Mouse (Mus musculus) liver, postnatal 0 days (tissue): ENCODE data around the gene Hoxd1. TPM values are rescaled to one million over a fixed set of nuclear protein-coding genes. Genes with fewer than 3 reads are reported as not detected.
A peak's percentile ranks its signal among the peaks of the same experiment; 100 is the strongest.

Experiments
- ATAC-seq: fragments of 200-750 bp; cut with Nextera tagmentation; 2 replicates; pipeline ENCODE4 v1.8.0; 2017; ENCODE audit warnings: mild to moderate bottlenecking, moderate library complexity
- DNase-seq: peaks from one replicate; pipeline ENCODE4 v3.0.0-alpha.2; 2016
- H3K27ac ChIP-seq: fragments of 300-500 bp; sonication (generic); 2 replicates; pipeline ENCODE4 v1.5.1; 2014; ENCODE audit warnings: antibody characterized with exemption, moderate library complexity, mild to moderate bottlenecking, low read depth
- H3K27me3 ChIP-seq: fragments of 300-500 bp; sonication (generic); 2 replicates; pipeline ENCODE4 v1.6.1; 2014; ENCODE audit warnings: low read length, control low read depth, mixed read lengths; ENCODE audit not compliant: insufficient read depth
- H3K36me3 ChIP-seq: fragments of 300-500 bp; sonication (generic); replicated peaks from 2 replicates; pipeline ENCODE4 v1.6.1; 2014; ENCODE audit warnings: mild to moderate bottlenecking, control low read depth, low read length, moderate library complexity, mixed read lengths; ENCODE audit not compliant: insufficient read depth
- H3K4me1 ChIP-seq: fragments of 300-500 bp; sonication (generic); 2 replicates; pipeline ENCODE4 v1.6.1; 2014; ENCODE audit warnings: antibody characterized with exemption, mild to moderate bottlenecking, control low read depth; ENCODE audit not compliant: insufficient read depth
- H3K4me2 ChIP-seq: fragments of 300-500 bp; sonication (generic); 2 replicates; pipeline ENCODE4 v1.6.1; 2014; ENCODE audit warnings: low read depth, mild to moderate bottlenecking, low read length, moderate library complexity, mixed read lengths
- H3K4me3 ChIP-seq: fragments of 300-500 bp; sonication (generic); 2 replicates; pipeline ENCODE4 v1.5.1; 2014; ENCODE audit warnings: low read depth, low read length
- H3K9ac ChIP-seq: fragments of 300-500 bp; sonication (generic); replicated peaks from 2 replicates; pipeline ENCODE4 v1.6.1; 2014; ENCODE audit warnings: mild to moderate bottlenecking, moderate library complexity
- H3K9me3 ChIP-seq: fragments of 300-500 bp; sonication (generic); 2 replicates; pipeline ENCODE4 v1.6.1; 2016; ENCODE audit warnings: mild to moderate bottlenecking, control low read depth, low read length, mixed read lengths
- CTCF ChIP-seq: sonication (generic); IDR thresholded peaks from 2 replicates; pipeline ENCODE4 v1.5.1; 2016; ENCODE audit warnings: antibody characterized with exemption, low read depth
- EP300 ChIP-seq: IDR thresholded peaks from 2 replicates; pipeline ENCODE4 v1.6.1; 2016; ENCODE audit warnings: antibody characterized with exemption, low read depth, mild to moderate bottlenecking
- WGBS: fragments of 180-500 bp; shearing (Covaris S2); extraction: QIAGEN DNeasy Blood & Tissue Kit; methylation state at CpG from one replicate; pipeline ENCODE4 v1.1.7; 2014; ENCODE audit not compliant: insufficient replicate concordance; 5-methylcytosine and 5-hydroxymethylcytosine counted together
- polyA plus RNA-seq: library from polyadenylated mRNA; unstranded; fragments of >200 nt; fragmentation: Nextera tagmentation; extraction: Ambion mirVana; gene quantifications from 2 replicates; pipeline ENCODE4 v1.2.1, GENCODE M21; 2015

Hoxd1 gene
- polyA plus RNA-seq, 1 experiment from 2014 or later, result not detected

DNA sequence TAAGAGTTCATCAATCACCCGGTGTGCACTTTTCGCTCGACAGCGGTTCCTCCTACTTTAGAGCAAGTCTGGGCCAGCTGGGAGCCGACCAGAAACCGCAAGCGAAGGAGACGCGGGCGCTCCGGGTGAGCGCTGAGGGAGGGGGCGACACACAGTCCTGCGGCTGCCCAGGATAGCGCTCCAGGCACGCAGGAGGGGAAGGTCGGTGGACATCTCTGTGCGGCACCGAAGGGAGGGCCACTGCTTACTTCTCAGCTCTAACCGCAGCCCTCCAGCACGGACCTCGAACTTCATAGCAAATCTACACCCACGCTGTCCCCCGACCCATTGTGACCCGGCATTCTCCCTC is 9.6 kb upstream of the Hoxd1 start:
- H3K9me3 ChIP-seq, result no peaks in the 10 kb centered on the region
- H3K4me2 ChIP-seq, result no peak overlapping the region
- no peak overlapping the region for H3K27ac ChIP-seq
- peaks cover 91% of the 10 kb centered on the region for H3K27me3 ChIP-seq
- 0% methylated on average over 23 of the region's 25 CpGs for WGBS
- H3K4me1 ChIP-seq, result peaks cover 5% of the 10 kb centered on the region; the same call in 1 of the 2 replicates
- ATAC-seq (no peak), DNase-seq (no peak)
- H3K9ac ChIP-seq, result no peak overlapping the region
- no peaks in the 10 kb centered on the region for H3K36me3 ChIP-seq
- no peak for TF ChIP-seq CTCF
- TF ChIP-seq EP300, result no peak
- no peak overlapping the region for H3K4me3 ChIP-seq

DNA sequence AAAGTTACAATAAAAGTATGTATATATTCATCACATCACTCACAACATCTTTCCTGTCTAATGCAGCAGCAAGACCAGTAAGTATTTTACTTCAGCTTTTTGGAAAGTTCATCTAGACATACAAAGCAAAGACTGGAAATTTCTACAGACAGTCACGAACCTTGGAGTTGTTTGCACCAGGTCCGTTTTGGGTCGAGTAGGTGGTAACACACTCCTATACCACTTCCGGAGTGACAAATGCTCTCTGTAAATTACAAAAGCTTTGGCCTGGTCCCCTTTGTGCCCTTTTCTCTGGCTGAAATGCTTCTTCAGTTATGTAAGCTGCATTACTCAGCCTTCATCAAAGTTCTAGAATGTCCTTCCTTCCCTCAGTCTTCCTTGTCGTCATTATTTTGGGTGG is 9.1 kb upstream of the Hoxd1 start:
- Histone ChIP-seq H3K36me3 (no peaks in the 10 kb centered on the region), H3K27me3 (peaks cover 91% of the 10 kb centered on the region), H3K9ac (no peak overlapping the region), H3K4me2 (no peak overlapping the region), H3K4me1 (peaks cover 5% of the 10 kb centered on the region; the same call in 1 of the 2 replicates), H3K9me3 (no peaks in the 10 kb centered on the region), H3K27ac (no peak overlapping the region), H3K4me3 (no peak overlapping the region)
- no peak for TF ChIP-seq CTCF
- TF ChIP-seq EP300, result no peak
- WGBS, result 12% methylated on average over 5 of the region's 5 CpGs
- DNase-seq (no peak), ATAC-seq (no peak)

DNA sequence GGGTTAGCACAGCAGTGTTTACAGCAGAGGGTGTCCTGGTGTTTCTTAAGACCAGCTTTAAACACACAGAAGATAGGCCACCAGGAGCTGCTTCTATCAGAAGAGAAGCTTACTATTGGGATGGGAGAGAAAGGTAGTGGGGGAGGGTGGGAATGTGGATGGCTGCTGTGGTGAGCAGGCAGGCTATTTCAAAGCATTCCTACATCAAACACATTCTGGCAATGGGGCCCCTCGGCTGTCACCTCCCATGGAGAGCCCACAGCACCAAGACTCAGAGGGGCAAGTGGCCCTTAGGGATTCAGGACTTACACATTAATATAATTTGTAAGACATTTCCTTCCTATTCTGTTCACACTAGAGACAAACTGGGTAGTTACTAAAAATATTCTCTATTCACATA is 2.6 kb upstream of the Hoxd1 start:
- Histone ChIP-seq H3K9me3 (no peaks in the 10 kb centered on the region), H3K4me3 (no peak overlapping the region), H3K27ac (no peak overlapping the region), H3K36me3 (no peaks in the 10 kb centered on the region), H3K4me2 (no peak overlapping the region), H3K27me3 (peaks cover 78% of the 10 kb centered on the region), H3K4me1 (peaks cover 3% of the 10 kb centered on the region; the same call in 1 of the 2 replicates), H3K9ac (no peak overlapping the region)
- DNase-seq (peak; percentile 4), ATAC-seq (no peak)
- TF ChIP-seq CTCF (no peak), EP300 (no peak)
- WGBS, result 4% methylated on average over 1 of the region's 1 CpGs

DNA sequence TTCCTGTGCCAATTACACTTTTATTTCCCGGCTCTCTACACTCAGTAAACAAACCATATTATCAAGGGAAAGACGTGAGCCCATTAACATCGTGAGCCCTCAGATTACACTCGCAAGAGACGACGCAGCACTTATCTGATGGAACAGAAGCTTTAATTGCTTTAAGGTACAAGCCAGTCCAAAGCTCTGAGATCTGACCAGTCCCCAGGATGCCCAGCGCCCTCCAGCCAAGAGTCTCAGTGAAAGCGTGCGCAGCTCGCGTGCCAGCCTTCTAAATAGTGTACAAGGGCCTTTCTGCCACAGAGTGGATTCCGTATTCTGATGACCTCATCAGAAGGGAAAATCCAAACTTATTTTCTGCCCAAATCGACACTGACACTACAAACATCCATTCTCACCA is 839 bp upstream of the Hoxd1 start:
- Histone ChIP-seq H3K36me3 (no peaks in the 10 kb centered on the region), H3K27me3 (peaks cover 66% of the 10 kb centered on the region), H3K27ac (no peak overlapping the region), H3K4me3 (no peak overlapping the region), H3K9ac (no peak overlapping the region), H3K4me1 (peaks cover 3% of the 10 kb centered on the region; the same call in 1 of the 2 replicates), H3K4me2 (no peak overlapping the region), H3K9me3 (no peaks in the 10 kb centered on the region)
- ATAC-seq (no peak), DNase-seq (peak; percentile 7)
- WGBS, result 9% methylated on average over 13 of the region's 13 CpGs
- TF ChIP-seq EP300 (no peak), CTCF (no peak)

DNA sequence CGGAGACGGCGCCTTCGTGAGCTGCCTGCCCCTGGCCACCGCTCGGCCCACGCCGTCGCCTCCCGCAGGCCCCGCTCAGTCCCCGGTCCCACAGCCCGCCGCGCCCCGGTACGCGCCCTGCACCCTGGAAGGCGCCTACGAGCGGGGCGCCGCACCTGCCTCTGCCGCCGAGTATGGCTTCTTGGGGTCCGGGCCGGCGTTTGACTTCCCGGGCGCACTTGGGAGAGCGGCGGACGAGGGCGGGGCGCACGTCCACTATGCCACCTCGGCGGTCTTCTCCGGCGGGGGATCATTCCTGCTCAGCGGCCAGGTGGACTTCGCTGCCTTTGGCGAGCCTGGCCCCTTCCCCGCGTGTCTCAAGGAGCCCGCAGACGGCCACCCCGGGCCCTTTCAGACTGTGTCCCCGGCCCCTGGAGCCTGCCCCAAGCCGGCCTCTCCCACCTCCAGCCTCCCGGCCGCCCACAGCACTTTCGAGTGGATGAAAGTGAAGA is 510 bp downstream of the Hoxd1 start:
- TF ChIP-seq EP300, result no peak
- no peak for TF ChIP-seq CTCF
- H3K27ac ChIP-seq, result no peak overlapping the region
- no peak for ATAC-seq

DNA sequence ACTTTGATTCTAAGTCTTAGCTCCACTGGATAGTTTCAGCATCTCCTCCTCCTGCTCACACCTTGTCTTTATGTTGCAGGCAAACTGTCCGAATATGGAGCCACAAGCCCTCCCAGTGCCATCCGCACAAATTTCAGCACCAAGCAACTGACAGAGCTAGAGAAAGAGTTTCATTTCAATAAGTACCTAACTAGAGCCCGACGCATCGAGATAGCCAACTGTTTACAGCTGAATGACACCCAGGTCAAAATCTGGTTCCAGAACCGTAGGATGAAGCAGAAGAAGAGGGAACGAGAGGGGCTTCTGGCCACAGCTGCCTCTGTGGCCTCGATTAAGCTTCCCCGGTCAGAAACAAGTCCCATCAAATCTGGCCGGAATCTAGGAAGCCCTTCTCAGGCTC is 1.2 kb downstream of the Hoxd1 start:
- DNase-seq (no peak), ATAC-seq (no peak)
- H3K36me3 ChIP-seq, result no peaks in the 10 kb centered on the region
- no peak overlapping the region for H3K4me3 ChIP-seq
- H3K9me3 ChIP-seq, result no peaks in the 10 kb centered on the region
- H3K27ac ChIP-seq, result no peak overlapping the region
- H3K4me2 ChIP-seq, result no peak overlapping the region
- H3K9ac ChIP-seq, result no peak overlapping the region
- peaks cover 55% of the 10 kb centered on the region for H3K27me3 ChIP-seq
- TF ChIP-seq CTCF (no peak), EP300 (no peak)
- 43% methylated on average over 10 of the region's 10 CpGs for WGBS
- peaks cover 3% of the 10 kb centered on the region; the same call in 1 of the 2 replicates for H3K4me1 ChIP-seq

More for the DNA sequence above, 510 bp downstream of the Hoxd1 start:
- WGBS, result 1% methylated on average over 38 of the region's 53 CpGs
- peak overlapping the region; percentile 50 for H3K4me2 ChIP-seq
- peaks cover 3% of the 10 kb centered on the region; the same call in 1 of the 2 replicates for H3K4me1 ChIP-seq
- H3K36me3 ChIP-seq, result no peaks in the 10 kb centered on the region
- peak overlapping the region; percentile 15; the same call in 1 of the 2 replicates for H3K4me3 ChIP-seq
- no peak for DNase-seq
- peaks cover 56% of the 10 kb centered on the region for H3K27me3 ChIP-seq
- no peaks in the 10 kb centered on the region for H3K9me3 ChIP-seq
- H3K9ac ChIP-seq, result no peak overlapping the region
